Mouse (Mus musculus) spleen, embryonic (tissue): ENCODE results near the gene Plcb2.

Experiments
- CTCF ChIA-PET: fragments of 350-600 bp; sonication (Branson Sonifier 250); formaldehyde crosslinking; loops from one replicate; lab custom pipeline; 2022; lab: Charles Lee

The Plcb2 gene

DNA sequence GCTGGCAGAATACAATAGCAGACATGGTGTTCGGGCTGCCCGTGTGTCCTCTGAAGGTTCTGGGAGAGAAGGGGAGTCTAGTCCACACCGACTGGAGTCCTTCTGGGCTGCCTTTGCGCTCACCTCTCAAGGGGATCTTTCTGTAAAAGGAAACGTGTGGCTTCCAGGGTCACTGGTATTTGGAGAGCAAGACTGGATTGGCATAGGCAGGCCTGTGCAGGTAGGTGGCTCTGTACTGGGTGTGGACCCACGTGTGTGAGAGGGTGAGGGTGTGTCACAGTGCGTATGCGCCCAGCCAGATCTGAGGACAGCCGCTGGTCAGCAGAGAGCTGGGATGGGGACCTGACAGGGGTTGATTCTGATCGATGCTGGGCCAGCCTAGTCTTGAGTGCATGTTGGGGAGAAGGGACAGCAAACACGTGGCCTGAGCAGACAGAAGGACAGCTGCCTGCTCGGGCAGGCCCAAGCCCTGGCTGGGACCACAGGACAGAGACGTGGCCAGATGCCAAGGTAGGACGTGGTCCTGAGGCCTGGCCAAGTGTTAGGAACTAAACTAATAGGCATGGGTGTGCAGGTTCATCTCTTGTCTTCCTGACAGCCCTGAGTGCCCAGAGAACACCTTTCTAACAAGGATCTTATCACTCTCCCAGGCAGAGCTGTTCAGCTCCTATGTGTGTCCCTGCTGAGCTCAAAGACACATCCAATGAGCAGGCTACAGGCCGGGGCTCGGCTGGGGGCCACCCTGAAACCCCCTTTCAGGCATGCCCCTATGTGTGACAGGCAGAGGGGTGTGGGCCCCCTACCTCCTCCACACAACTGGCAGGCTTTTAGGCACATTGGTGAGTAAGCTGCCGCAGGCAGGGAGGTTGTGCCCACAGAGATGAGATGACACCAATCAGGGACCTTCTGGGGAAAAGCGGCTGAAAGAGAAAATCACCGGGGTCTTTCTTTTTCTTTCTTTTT lies 64.2 kb downstream of the Plcb2 start:
- CTCF ChIA-PET: interaction anchor here (0.6 to 0.7 kb wide), 2 partner anchors 100 to 232 kb away, joined by 3 to 4 read pairs; no protein-coding TSS in a partner anchor

- CTCF ChIA-PET: interaction anchor here (0.7 kb wide), 1 partner anchor 233 kb away, joined by 3 read pairs; no protein-coding TSS in a partner anchor
Measured at GRCm38 (mm10) chr2:118662902-118663803, 65.1 kb downstream of the Plcb2 start, which contains the start of gene Pak6. Gene Pak6, plus strand, starts transcription at chr2:118663303.

DNA sequence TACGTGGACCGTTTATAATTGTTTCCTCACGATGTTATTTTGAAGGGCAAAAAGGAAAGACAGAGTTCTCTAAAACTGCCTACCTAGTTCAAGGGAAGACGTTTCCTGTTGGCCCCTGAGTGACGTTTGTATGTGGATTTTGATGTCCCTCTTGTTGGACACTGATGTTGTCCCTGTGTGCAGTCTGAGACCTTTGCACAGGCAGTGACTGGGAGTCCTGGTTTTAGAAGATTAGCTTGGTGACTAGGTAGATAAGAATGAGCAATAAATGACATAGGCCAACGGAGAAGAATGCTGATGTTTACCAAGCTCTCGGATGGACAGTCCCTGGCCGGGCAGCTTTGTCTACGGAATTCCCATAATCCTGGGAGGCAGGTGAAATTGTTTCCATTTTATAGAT lies 66.3 kb downstream of the Plcb2 start:
- CTCF ChIA-PET: no interaction called here

GRCm38 (mm10) chr2:118659998-118660452 lies 68.2 kb downstream of the Plcb2 start:
- CTCF ChIA-PET: no interaction called here

DNA sequence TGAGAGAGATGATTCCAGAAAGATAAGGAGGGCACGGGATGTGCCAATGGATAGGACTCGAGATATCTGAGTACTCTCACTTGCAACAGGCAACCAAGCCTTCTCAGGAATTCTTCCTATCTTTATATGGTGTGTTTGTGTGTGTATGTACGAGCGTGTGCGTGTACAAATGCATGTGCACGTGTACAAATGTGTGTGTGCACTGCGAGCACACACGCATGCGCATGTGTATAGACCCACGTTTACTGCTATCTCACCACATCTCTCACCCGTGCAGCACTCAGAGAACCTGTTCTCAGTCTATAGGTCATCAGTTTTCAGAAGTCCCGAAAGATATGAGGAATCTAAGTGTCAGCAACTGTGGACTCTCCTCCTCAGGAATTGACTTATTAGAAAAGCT lies 68.7 kb downstream of the Plcb2 start:
- CTCF ChIA-PET: no interaction called here

DNA sequence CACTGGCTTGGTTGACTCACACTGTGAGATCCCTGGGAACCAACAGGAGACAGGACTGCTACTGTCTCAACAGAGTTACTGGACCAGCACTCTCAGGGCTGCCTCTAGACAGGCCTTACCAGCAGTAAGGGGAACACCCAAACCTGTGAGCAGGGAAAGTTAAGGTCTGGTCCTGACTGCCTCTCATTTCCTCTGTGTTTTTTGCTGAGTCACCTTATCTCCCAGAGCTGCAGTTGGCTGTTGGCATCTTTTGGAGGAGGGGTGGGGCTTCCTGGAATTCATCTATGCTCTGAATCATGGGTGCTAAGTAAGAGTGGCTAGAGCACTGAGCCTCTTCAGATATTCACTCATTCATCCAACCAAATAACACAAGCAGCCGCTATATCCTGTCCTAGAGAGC lies 69.2 kb downstream of the Plcb2 start:
- CTCF ChIA-PET: no interaction called here

DNA sequence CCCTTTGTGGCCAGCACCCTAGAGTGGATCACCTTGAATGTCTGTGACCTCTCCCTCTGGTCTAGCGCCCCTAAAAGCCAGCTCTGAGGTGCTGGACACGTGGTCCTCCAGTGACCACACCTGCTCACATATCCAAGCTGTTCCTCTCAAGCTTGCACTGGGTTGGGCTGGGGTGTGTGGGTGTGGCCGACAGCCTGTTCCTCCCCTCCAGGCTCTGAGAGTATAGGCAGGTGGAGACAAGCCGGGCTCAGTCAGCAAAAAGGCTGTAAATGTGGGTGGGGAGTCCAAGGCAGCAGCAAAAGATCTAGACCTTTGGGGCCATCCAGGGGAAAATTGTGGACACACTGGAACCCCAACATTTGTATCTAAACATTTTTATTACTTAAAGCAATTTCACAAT lies 69.8 kb downstream of the Plcb2 start:
- CTCF ChIA-PET: no interaction called here
